8 mouse cellular contexts compared by ENCODE assay signal in genomic region chr6:38876071-38876911, GRCm38 (mm10). TPM values are rescaled to one million over a fixed set of nuclear protein-coding genes. Genes with fewer than 3 reads are reported as not detected.
DNase-seq lines count a peak whose midpoint lies in the region; ATAC-seq lines count a peak whose summit lies in the region.

Gene Hipk2 (minus strand): TSS chr6:38876165.

- peak within 1 kb of the TSS; percentile 94 for H3K27ac ChIP-seq in embryonic facial prominence, embryonic 13.5 days
- peak within 1 kb of the TSS; percentile 98 for H3K27ac ChIP-seq in limb, embryonic 12.5 days
- peak within 1 kb of the TSS; percentile 97 for H3K27ac ChIP-seq in midbrain, embryonic 14.5 days (replicated peaks; ENCODE audit: low read depth, low read length)

- H3K9me3 ChIP-seq in embryonic facial prominence, embryonic 13.5 days = no peaks in the 10 kb centered on the region
- no peaks in the 10 kb centered on the region for H3K9me3 ChIP-seq in limb, embryonic 12.5 days
- no peaks in the 10 kb centered on the region for H3K9me3 ChIP-seq in midbrain, embryonic 14.5 days (ENCODE audit: control insufficient read depth, low read length)

- no peaks in the 10 kb centered on the region for H3K36me3 ChIP-seq in embryonic facial prominence, embryonic 13.5 days
- H3K36me3 ChIP-seq in limb, embryonic 12.5 days = peaks cover 6% of the 10 kb centered on the region; the same call in 1 of the 2 replicates
- H3K36me3 ChIP-seq in midbrain, embryonic 14.5 days (ENCODE audit: control insufficient read depth, insufficient read depth, low read length) = no peaks in the 10 kb centered on the region

- peak within 1 kb of the TSS; percentile 60 for H3K4me2 ChIP-seq in embryonic facial prominence, embryonic 13.5 days
- H3K4me2 ChIP-seq in limb, embryonic 12.5 days = peak within 1 kb of the TSS; percentile 59
- peak within 1 kb of the TSS; percentile 64 for H3K4me2 ChIP-seq in midbrain, embryonic 14.5 days (ENCODE audit: low read length)

- peak; percentile 90 for ATAC-seq in embryonic facial prominence, embryonic 13.5 days (ENCODE audit: insufficient number of reproducible peaks, insufficient read depth, low FRiP score, low TSS enrichment, low read depth)
- ATAC-seq in limb, embryonic 12.5 days (ENCODE audit: insufficient number of reproducible peaks, insufficient read depth, low FRiP score, low TSS enrichment, low read depth) = peak; percentile 90
- ATAC-seq in midbrain, embryonic 14.5 days (ENCODE audit: low FRiP score, low TSS enrichment) = peak; percentile 95

- H3K27me3 ChIP-seq in embryonic facial prominence, embryonic 13.5 days = peaks cover 4% of the 10 kb centered on the region; the same call in 1 of the 2 replicates
- H3K27me3 ChIP-seq in limb, embryonic 12.5 days = 0 out of 2 replicates have a peak, but pooled peaks cover 8% of the 10 kb centered on the region
- no peaks in the 10 kb centered on the region for H3K27me3 ChIP-seq in midbrain, embryonic 14.5 days (ENCODE audit: control insufficient read depth, insufficient read depth, low read length)

- peak within 1 kb of the TSS; percentile 99 for H3K9ac ChIP-seq in embryonic facial prominence, embryonic 13.5 days
- H3K9ac ChIP-seq in limb, embryonic 12.5 days (replicated peaks) = peak within 1 kb of the TSS; percentile 99
- peak within 1 kb of the TSS; percentile 100 for H3K9ac ChIP-seq in midbrain, embryonic 14.5 days (replicated peaks; ENCODE audit: low read length)

- peaks cover 22% of the 10 kb centered on the region for H3K4me1 ChIP-seq in embryonic facial prominence, embryonic 13.5 days
- peaks cover 29% of the 10 kb centered on the region for H3K4me1 ChIP-seq in limb, embryonic 12.5 days (replicated peaks)
- H3K4me1 ChIP-seq in midbrain, embryonic 14.5 days (ENCODE audit: control insufficient read depth, insufficient read depth, low read length) = peaks cover 26% of the 10 kb centered on the region

- under 1% methylated on average over 99 of the region's 108 CpGs for WGBS in embryonic facial prominence, embryonic 13.5 days
- under 1% methylated on average over 88 of the region's 108 CpGs for WGBS in limb, embryonic 12.5 days
- under 1% methylated on average over 95 of the region's 108 CpGs for WGBS in midbrain, embryonic 14.5 days

- peak within 1 kb of the TSS; percentile 98 for H3K4me3 ChIP-seq in embryonic facial prominence, embryonic 13.5 days
- peak within 1 kb of the TSS; percentile 99 for H3K4me3 ChIP-seq in limb, embryonic 12.5 days (replicated peaks)
- peak within 1 kb of the TSS; percentile 97 for H3K4me3 ChIP-seq in midbrain, embryonic 14.5 days (replicated peaks; ENCODE audit: low read depth, low read length)

- DNase-seq in 3T3-L1 (ENCODE audit: low read depth, low spot score) = peak; percentile 73
- DNase-seq in adrenal gland, postnatal 4 days (ENCODE audit: low spot score in 2 of 2) = peak; percentile 67 to 77
- peak; percentile 85 to 88 for DNase-seq in heart, adult 18-20 months
- peak; percentile 86 for DNase-seq in kidney, adult 18-20 months
- peak; percentile 95 for DNase-seq in midbrain, embryonic 14.5 days
- peak; percentile 65 to 80 for DNase-seq in spleen, adult 18-20 months

RNA-seq across cellular contexts. Expression of gene Hipk2, which starts in this region (rescaled TPM):
- 100 to 1,000 TPM in 1 of 2 experiments, 10 to 100 TPM in 1; 97.4 to 117 TPM for total RNA-seq in adrenal gland, postnatal 4 days (2021)
- polyA plus RNA-seq in embryonic facial prominence, embryonic 13.5 days (2015; fragmentation: Nextera tagmentation; extraction: Ambion mirVana) = 16.2 and 16.4 TPM in 2 replicates
- 10 to 100 TPM; 83.6 to 98.5 TPM for total RNA-seq in heart, adult 18-20 months (2021)
- polyA plus RNA-seq in limb, embryonic 12.5 days (2016; fragmentation: Nextera tagmentation; extraction: Ambion mirVana) = 23.6 and 24.5 TPM in 2 replicates
- 35.1 and 41.3 TPM in 2 replicates for polyA plus RNA-seq in midbrain, embryonic 14.5 days (2014; fragmentation: Nextera tagmentation; extraction: Ambion mirVana)

Comparison
In these comparisons a context has a peak if more than half of its experiments do, and no peak if none do; other contexts are left out.
1. Peak in every context shown above with its lines: DNase-seq, ATAC-seq, H3K4me3 ChIP-seq and H3K27ac ChIP-seq.